Mouse (Mus musculus): Measurements from ENCODE around the gene Wwox.

Gene Wwox

DNA sequence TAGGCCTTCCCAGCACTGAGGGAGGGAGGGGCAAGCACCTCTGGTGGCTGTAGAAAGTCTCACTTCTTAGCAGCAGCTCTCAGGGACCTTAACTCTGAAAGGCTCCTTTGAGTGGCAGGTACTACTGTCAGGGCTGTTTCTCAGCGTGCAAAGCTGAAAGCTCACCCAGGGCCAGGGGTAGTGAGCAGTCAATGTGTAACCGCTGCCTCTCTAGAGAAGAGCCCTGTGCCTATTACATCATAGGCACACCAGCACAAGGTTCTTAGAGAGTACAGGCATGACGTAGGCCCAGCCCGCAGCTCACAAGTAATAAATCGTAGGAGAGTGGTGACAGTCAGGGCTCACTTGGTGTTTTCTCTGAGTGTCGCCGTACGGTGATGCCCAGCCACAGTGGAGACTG is 545.0 kb downstream of the Wwox start:
- DNase-seq = no peak

DNA sequence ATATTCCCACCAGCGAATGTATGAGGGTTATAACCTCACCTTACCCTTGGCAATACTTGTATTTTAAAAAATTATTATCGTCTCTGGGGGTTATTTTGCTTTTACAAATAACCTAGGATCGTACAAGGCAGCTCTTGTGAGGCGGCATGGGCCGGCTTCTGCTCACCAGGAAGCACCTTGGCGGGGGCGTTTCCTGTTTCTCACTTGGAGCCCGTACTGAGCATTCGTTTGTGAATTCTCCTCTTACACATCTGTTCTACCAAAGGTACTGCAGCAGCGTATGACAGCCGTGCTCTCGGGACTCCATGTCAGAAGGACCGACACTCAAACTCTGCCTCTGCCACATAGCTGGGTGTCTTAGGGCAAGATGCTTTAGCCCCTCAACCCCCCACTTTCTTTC is 546.5 kb downstream of the Wwox start:
- peak in 1 of 2 experiments; percentile 22 for DNase-seq

DNA sequence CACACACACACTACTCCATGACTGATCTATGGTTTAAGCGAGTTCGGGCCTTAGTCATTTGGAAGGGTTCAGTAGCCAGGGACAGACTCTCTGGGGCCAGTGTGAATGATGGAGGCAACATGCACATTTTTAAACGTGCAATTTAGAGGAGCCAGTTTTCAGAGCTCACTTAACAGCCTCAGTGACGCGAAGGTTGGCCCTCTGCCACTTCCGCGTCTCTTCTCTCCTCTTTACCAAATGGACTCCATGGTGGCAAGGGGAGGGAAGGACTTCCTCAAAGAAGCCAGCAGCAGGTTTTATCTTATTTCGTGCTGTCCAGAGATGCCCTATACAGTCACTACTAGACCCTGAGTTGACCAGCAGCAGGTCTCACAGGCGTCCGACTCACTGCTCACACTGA is 547.5 kb downstream of the Wwox start:
- DNase-seq = no peak

DNA sequence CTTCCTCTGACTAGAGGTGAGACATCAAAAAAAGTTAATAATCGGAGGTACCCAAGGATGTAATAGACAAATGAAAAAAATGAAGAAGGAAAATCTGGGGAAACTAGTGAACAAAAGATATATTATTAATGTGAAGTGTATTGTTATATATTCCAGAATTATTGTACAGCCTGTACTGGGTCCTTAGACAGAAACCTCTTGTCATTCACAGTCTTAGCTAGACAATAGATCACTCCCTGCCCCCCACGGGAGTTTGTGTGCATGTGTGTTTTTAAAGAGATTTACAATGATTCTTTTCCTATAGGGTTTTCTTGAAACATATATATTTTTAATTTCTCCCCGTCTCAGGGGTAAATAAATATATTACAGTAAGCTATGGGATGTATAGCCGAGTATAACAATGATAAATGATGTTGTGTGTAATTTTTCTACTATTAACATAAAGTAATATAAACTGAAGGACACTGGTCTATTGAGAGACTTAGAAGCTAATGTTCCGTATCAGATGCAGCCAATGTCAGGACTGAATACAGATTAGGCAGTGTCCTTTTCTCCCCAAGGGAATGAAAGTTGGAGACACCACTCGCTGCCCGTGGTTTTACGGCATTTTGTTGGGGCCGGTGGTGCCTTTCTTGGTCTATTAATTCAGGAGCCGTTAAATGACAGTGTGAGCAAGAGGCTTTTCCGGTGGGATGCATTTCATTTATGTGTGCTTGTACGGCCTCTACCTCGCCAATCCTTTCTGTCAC is 551.6 kb downstream of the Wwox start:
- DNase-seq = no peak

DNA sequence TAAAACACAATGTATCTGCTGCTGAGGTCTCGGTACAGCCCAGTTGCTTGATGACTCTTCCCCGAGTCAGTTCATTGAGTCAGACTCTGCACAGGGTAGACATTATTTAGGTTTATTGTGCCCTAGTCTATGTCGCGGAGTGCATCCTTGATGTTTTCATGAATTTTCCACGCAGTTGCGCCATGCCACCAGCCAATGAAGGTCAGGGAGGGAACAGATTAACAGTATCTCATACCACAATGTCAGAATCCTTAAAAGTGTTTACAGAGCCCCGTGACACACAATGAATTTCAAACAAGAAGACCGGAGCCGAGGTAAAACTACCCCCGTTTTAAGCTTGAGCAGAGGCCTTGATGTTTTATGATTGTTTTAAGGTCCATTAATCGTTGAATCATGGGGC is 561.3 kb downstream of the Wwox start:
- no peak for DNase-seq

DNA sequence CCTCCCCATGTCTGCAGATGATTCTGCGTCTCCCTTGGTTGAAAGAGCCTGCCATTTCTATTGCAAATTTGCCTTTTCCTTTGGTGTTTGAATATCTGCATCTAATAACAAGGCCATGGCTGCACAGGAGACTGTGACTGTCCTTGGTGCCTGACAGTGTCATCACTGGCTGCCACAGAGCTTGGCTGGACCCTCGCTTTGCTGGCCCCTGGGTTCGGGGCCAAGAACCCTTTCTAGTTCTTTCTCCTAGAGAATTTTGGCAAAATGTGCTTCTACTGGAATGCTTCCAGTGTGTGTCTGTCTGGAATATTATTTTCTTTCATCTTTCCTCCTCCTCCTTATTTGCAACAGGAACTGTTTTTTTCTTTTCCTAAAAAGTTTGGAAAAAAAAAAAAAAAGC is 565.6 kb downstream of the Wwox start:
- no peak for DNase-seq

DNA sequence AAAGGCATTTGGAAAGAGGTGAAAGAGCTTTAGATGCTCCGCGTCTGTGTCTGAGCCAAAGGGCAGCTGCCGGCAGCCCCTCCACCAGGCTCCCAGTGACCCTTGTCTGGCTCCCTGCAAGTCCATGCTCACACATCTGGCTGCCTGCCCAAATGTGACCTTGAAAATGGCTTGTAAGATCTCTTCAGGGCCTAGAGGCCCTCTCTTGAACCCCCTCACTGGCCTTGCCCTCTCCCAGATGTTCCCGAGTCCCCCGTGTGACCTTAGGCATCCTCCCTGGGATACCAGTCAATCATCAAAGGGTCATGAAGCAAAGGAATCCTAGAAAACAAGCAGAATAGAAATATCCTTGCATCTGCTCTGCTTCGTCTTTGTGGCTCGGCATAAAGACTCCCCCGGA is 567.1 kb downstream of the Wwox start:
- no peak for DNase-seq

DNA sequence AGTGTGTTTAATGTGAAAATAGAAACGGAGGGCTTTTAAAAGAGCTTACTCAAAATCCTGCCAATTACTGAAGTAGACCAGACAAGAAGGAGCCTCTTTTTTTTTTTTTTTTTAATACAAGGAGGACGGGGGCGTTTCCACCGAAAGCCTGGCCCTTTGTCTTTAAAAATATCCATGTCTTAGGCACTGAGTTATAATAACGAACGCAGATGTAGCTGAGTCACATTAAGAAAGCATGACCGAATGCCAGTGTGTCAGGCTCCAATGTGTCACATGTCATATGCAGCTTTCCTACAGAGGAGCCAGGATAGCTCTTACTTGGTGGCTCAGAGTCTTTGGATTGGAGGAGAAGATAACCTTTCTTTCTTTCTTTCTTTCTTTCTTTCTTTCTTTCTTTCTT is 567.8 kb downstream of the Wwox start:
- no peak for DNase-seq

DNA sequence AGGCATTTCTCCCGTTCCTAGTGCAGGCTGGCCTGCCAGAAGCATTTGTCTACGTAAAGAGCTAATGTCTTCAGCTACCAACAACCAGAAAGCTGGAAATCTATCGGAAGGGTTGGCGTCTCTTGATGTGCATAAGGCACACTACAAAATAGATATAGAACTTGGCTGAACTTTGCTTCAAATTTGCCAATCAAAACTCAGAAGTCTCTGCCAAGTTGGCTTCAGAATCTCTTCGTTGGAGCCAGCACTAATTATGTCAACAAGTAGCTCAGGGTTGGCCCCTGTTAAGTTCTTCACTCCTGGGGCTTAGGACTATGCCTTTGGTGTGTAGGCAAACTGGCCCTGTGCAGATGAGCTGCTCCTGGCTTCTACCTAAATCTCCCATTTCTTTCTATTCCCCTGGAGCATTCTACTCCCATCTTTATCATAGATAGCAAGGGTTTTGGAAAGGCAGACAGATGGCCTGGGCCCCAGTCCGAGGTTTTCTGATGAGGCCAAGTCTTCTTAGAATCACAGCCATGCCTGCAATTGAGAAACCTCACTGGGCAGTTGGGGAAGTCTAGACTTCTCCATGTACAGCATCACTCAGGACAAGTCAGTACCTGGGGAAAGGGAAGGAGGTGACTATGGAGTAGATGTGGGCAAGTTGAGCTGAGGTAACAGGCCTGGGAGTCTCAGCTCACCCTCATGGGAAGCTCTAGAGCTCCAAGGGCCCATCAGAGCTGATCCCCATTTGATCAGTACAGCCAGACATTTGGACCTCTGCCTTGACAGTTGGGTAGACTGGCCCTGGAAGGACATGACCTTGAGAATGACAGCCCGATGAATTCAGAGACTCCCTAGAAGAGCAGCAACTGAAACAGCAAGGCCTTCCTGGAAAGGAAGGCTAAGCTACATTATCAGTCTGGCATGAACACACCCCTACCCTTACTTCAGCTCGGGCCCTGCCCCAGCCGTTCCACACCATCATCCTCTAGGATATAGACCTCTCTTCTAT is 569.5 kb downstream of the Wwox start:
- DNase-seq = no peak

DNA sequence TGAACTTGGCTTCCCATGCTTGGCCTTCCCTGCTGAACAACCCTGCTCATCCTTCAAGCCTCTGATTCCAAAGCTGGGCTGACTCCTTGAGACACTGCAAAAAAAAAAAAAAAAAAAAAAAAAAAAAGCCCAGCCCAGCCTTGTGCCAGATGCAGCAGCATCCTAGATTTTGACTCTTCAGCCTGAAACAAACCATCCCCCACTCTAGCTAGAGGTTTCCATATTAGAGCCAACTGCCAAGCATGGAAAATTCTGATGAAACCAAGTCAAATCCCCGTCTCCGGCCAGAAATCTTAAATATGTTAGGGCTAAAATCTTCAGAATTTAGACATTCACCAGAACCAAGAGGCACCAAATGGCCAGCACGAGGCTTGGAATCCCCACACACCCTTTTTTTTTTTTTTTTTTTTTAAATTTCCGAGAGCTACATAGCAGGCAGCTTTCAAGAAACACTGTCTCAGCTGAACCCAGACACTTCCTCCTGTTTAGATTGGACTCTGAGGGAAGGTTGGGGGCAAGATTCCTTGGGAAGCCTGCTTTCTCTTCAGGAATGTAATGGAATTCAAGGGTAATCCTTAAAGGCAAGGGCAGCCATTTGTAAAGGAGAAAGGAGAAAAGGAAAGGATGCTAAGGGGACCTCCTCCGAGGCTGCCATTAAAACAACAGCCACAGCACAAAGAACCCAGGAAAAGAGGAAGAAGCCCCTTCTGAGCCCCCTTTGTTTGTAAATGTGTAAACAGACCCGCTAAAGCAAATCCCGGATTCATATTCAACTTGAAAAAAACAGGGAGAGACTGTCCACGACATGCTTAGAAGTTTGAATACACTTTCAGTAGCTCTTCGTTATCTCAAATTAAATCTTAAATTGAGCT is 570.7 kb downstream of the Wwox start:
- DNase-seq = no peak

DNA sequence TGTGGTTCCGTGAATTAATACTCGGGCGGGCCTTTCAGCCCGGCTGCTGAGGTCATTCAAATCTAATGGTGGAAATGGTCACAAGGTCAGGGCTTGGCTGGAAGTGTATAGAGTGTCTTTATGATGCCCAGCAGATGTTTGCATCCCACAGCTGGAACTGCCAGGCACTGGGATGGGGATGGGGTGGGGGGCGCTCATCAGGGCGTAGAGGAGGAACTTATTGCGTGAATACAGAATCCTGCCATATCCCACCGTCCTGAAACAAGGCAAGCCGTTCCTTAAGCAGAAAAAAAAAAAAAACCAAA is 571.3 kb downstream of the Wwox start:
- no peak for DNase-seq

DNA sequence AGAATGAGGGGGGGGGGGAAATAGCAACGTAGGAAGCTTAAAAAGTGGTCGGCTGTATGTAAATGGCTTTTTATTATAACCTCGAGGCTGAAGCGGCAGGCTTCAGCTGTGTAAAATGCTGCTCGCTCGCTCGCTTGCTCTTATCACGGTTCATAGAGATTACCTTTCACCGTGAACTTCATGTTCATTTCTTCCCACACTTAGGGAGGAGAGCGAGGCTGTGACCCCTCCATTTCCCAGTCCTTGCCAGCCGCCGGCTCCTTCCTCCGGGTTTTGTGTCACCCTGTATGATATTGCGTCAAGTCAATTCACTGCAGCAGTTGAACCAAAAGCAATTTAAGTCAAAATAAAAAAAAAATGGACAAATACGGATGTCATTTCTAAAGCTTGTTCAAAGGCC is 580.2 kb downstream of the Wwox start:
- DNase-seq = no peak

DNA sequence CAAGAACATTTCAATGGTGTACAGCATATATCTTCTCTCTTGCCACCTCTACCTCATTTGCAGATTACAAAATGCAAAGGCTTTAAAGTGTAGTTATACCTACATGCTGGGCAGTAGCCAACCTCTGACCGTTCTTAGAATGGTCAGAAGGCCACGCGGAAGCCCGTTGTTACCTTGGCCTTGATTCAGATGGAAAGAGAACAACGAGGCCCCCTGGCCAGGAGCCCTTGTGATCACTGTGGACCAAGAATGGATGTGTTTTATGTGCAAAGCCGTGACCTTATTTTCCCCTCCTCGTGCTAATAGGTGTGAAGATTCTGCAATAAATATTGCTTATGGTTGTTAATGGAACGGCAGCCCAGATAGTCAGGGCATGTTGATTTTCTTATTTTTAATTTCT is 582.3 kb downstream of the Wwox start:
- DNase-seq = no peak

DNA sequence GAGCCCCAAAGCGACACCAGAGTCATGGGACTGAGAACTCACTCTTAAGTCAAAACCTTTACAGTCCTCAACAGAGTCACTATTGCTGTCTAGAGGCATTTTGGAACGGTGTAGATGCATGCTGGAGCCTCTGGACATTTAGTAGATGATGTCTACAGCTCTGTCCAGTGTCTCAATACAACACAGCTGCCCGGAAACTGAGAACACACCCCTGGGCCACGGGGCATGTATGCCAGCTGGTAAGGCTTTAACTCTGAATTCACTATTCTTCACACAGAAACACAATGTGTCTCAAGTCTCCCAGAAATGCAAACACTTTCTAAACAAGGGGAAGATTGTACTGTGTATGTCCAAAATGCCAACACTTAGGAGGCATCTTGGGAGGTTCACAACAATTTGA is 584.6 kb downstream of the Wwox start:
- DNase-seq = no peak

DNA sequence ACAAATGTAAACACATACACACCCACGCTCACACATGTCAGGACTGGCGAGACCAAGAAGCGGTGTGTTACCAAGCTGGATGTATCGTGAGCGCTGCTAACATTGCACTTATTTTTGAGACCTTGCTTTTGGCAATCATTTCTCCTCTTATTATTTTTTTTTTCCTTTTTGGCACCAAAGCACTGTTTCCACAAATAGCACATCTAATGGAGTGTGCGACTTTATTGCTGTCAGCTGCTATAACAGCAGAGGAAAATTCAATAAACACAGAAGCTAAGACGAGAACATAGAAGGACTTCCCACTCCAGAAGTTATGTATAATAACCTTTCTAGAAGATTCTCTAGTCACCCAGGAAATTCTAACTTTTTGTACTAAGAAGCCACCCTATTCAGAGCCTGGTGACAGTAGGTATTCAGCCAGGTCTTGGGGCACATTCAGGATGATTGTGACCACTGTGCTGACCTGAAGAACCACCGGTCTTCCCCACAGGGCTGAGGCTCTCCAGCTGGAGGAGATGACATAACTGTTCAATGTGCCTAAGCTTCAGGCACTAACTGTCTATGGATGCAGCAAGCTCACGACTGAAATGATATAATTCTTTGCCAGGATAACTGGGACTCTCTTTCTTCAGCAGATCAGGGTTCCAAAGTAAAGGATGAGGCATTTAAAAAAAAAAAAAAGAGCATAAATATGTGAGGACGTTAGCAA is 586.1 kb downstream of the Wwox start:
- DNase-seq = no peak

DNA sequence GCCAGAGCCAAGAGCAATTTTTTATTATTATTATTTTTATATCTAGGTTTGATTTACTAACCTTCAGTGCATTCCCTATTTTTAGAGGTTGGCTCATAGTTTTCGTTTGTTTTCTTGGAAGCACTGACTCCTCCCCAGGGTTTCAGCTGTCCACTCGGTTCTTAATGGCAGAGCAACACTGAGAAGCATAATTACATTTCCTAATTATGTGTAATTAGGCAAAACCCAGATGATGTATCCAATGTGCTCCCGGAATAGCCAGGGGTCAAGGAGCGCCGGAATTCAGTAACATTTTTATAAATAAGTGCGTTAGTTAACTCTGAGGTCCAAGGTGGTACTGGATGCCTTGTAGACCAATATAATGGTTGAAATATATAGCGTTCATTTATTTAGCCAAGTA is 586.7 kb downstream of the Wwox start:
- DNase-seq = no peak

DNA sequence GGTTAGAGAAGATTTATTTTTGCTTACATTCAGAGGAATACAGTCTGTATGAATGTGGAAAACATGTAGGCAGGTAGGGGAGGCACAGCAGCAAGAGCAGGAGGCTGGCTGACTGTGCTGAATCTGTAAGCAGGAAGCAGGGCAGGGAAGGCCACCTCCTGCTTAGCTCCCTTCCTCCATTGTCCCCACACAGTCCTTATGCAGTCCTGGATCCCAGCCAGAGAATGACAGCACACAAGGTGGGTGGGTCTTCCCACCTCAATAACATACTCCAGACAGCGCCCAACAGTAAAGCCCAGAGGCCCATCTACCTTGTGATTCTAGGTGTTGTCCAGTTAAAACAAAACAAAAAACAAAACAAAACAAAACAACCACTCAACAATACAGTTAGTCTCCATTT is 593.7 kb downstream of the Wwox start:
- no peak for DNase-seq

DNA sequence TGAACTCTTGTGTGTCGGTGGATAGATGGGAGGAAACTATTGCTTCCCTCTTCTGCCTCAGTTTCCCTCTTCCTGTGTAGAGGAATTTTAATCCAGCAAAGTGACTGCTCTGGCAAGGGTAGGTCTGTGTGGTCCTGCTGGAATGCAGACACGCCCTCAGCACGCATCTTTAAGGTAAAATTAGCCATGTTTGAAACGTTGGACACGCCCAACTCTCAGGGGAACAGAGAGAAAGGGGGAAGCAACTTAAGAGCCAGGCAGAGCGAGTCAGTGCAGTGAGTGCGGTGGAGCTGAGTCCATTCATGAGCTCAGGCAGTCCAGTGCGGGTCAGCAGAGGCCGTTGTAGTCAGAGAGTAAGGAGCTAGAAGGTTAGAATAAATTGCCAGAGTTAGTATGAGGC is 596.6 kb downstream of the Wwox start:
- no peak for DNase-seq

DNA sequence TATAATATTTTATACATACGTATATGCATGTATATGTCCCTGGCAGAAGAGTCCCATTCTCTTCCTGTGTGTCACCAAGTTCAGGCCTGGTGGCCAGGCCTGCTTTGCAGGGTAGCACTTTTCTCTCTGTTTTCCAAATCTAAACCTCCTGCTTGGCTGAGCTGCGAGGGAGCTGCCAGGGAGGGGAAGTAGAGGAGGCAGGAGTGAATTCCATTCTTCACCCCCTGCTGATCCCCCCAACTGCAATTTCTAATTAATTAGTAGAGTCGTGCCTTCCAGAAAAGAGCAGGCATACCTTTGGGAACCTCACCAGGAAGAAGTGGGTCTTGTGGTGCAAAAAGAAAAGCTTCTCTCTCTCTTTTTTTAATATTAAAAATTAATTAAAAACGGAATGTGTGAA is 599.0 kb downstream of the Wwox start:
- no peak for DNase-seq

DNA sequence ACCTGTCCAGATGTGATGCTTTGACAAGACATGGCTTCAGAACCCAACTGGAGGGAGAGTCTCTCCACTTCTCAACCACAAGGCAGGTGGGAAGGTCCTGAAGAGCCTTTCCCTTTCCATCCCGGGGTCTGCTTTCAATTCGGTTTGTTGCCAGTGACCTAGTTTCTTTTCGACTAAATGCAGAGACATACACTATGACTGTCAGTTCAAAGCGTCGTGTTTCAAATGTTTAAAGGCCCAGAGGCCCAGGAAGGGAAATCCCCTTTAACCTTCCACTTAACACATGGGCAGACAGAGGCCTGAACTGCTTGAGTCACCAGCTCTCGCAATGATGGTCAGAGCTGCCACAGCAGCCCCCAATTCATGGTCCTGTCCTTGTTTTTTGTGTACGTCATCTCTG is 606.3 kb downstream of the Wwox start:
- no peak for DNase-seq

DNA sequence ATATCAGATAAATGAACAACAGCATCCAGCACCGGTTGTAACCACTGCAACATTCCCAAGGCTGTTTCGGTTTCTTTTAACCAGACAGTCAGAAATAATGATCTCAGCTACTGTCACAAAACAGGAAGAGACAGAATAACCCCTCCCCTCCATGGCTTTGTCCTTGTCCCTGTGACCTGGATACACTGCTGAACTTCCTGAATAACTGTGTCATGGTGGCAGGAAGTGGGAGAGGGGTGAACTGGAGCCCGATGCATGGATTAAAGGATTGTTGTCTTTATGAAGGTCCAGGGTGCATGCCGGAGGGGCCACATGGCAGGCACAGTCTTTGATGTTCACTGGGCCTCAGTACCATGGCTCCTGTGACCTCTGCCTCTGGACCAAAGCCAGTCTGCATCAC is 607.0 kb downstream of the Wwox start:
- no peak for DNase-seq

DNA sequence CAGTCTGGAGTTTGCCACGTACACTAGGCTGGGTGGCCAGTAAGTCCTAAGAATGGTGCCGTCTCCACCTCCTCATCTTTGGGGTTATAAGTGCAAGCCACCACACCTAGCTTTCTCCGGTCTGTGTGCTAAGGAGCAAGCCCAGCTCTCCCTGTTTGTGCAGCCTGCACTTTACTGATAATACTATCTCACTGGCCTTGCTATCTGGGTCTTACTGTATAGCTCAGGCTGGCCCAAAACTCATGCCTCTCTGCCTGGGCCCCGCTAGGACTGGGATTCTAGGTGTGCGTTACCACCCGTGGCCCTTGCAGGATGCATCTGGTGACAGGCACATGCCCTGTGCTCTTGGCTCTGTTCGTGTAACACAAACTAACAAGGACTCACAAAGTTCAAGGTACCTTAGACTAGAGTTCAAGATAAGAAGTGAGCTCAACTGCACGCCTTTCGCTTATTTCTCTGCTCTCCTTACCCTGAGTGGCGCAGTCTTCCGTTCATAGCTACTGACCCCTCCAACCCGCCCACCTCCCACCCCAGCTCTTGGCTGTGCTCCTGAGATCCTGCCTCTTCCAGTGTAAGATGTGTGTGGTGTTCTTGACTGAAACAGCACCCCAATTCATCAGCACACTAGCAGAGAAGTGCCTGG is 618.9 kb downstream of the Wwox start:
- no peak for DNase-seq

Data from spleen, adult 18-20 months (tissue).